Mouse (Mus musculus) brown adipose tissue, adult 24 weeks (tissue): ENCODE measurements around the gene Npy4r. TPM values are rescaled to one million over a fixed set of nuclear protein-coding genes. Genes with fewer than 3 reads are reported as not detected.

Source experiments
- H3K27ac ChIP-seq: fragments of 200-500 bp; replicated peaks from 2 replicates; pipeline ENCODE4 v1.5.1; 2012; ENCODE audit warnings: low read depth, mild to moderate bottlenecking, low read length
- H3K4me1 ChIP-seq: fragments of 200-500 bp; 2 replicates; pipeline ENCODE4 v1.6.1; 2012; ENCODE audit warnings: low read length, mixed read lengths; ENCODE audit not compliant: control insufficient read depth, insufficient read depth, insufficient read length
- H3K4me3 ChIP-seq: fragments of 200-500 bp; 2 replicates; pipeline ENCODE4 v1.5.1; 2012; ENCODE audit warnings: low read depth, mild to moderate bottlenecking, low read length, moderate library complexity; ENCODE audit not compliant: insufficient read depth
- polyA plus RNA-seq: library from polyadenylated mRNA; stranded (reverse); fragments of >200 nt; gene quantifications from 2 replicates; pipeline ENCODE4 v1.2.4, GENCODE M21; 2012; ENCODE audit not compliant: missing spikeins, insufficient read depth, insufficient read length

The Npy4r gene
- not detected in 2 replicates for polyA plus RNA-seq

GRCm38 (mm10) chr14:34152342-34152741, at the start of gene Npy4r:
Gene Npy4r, minus strand, starts transcription at chr14:34152489.
- no peak within 1 kb of the TSS for H3K4me3 ChIP-seq
- H3K4me1 ChIP-seq, result no peaks in the 10 kb centered on the region
- no peak within 1 kb of the TSS for H3K27ac ChIP-seq

GRCm38 (mm10) chr14:34201231-34202035, 49.1 kb upstream of the Npy4r start, which contains the start of gene Gprin2:
Gene Gprin2, minus strand, starts transcription at chr14:34201653.
- H3K27ac ChIP-seq, result no peak within 1 kb of the TSS
- no peaks in the 10 kb centered on the region for H3K4me1 ChIP-seq

GRCm38 (mm10) chr14:34200738-34201230, 48.5 kb upstream of the Npy4r start:
- Histone ChIP-seq H3K4me3 (peak overlapping the region; percentile 55), H3K4me1 (no peaks in the 10 kb centered on the region), H3K27ac (no peak overlapping the region)

More at GRCm38 (mm10) chr14:34201231-34202035, 49.1 kb upstream of the Npy4r start, which contains the start of gene Gprin2:
- peak within 1 kb of the TSS; percentile 55 for H3K4me3 ChIP-seq

GRCm38 (mm10) chr14:34196706-34197105, 44.4 kb upstream of the Npy4r start:
- H3K4me1 ChIP-seq, result no peaks in the 10 kb centered on the region
- no peak overlapping the region for H3K4me3 ChIP-seq
- H3K27ac ChIP-seq, result no peak overlapping the region

GRCm38 (mm10) chr14:34195466-34195865, 43.2 kb upstream of the Npy4r start:
- no peak overlapping the region for H3K27ac ChIP-seq
- H3K4me3 ChIP-seq, result no peak overlapping the region
- H3K4me1 ChIP-seq, result no peaks in the 10 kb centered on the region

- no peak overlapping the region for H3K27ac ChIP-seq
- H3K4me1 ChIP-seq, result no peaks in the 10 kb centered on the region
- no peak overlapping the region for H3K4me3 ChIP-seq
Observed at GRCm38 (mm10) chr14:34193879-34194278, 41.6 kb upstream of the Npy4r start.

GRCm38 (mm10) chr14:34190361-34190760, 38.1 kb upstream of the Npy4r start:
- Histone ChIP-seq H3K27ac (no peak overlapping the region), H3K4me1 (no peaks in the 10 kb centered on the region), H3K4me3 (no peak overlapping the region)

- Histone ChIP-seq H3K27ac (no peak overlapping the region), H3K4me1 (no peaks in the 10 kb centered on the region), H3K4me3 (no peak overlapping the region)
Observed at GRCm38 (mm10) chr14:34188629-34189028, 36.3 kb upstream of the Npy4r start.

GRCm38 (mm10) chr14:34183101-34183500, 30.8 kb upstream of the Npy4r start:
- no peak overlapping the region for H3K4me3 ChIP-seq
- H3K27ac ChIP-seq, result no peak overlapping the region
- H3K4me1 ChIP-seq, result no peaks in the 10 kb centered on the region

- Histone ChIP-seq H3K4me3 (no peak overlapping the region), H3K4me1 (no peaks in the 10 kb centered on the region), H3K27ac (no peak overlapping the region)
Observed at GRCm38 (mm10) chr14:34179351-34179750, 27.1 kb upstream of the Npy4r start.

- no peak overlapping the region for H3K27ac ChIP-seq
- no peaks in the 10 kb centered on the region for H3K4me1 ChIP-seq
Observed at GRCm38 (mm10) chr14:34171107-34171506, 18.8 kb upstream of the Npy4r start.

GRCm38 (mm10) chr14:34155752-34156151, 3.5 kb upstream of the Npy4r start:
- Histone ChIP-seq H3K4me1 (no peaks in the 10 kb centered on the region), H3K27ac (no peak overlapping the region), H3K4me3 (no peak overlapping the region)

More at GRCm38 (mm10) chr14:34171107-34171506, 18.8 kb upstream of the Npy4r start:
- no peak overlapping the region for H3K4me3 ChIP-seq

- Histone ChIP-seq H3K27ac (no peak overlapping the region), H3K4me3 (no peak overlapping the region), H3K4me1 (no peaks in the 10 kb centered on the region)
Observed at GRCm38 (mm10) chr14:34154601-34155337, 2.5 kb upstream of the Npy4r start.

GRCm38 (mm10) chr14:34142915-34143314, 9.4 kb downstream of the Npy4r start:
- Histone ChIP-seq H3K4me1 (no peaks in the 10 kb centered on the region), H3K4me3 (no peak overlapping the region)

GRCm38 (mm10) chr14:34142316-34142715, 10.0 kb downstream of the Npy4r start:
- H3K4me1 ChIP-seq, result no peaks in the 10 kb centered on the region
- H3K27ac ChIP-seq, result no peak overlapping the region
- H3K4me3 ChIP-seq, result no peak overlapping the region

More at GRCm38 (mm10) chr14:34142915-34143314, 9.4 kb downstream of the Npy4r start:
- H3K27ac ChIP-seq, result no peak overlapping the region
